8 mouse cellular contexts compared by ENCODE assay signal in genomic region chr11:58168167-58168915, GRCm38 (mm10). TPM values are rescaled to one million over a fixed set of nuclear protein-coding genes. Genes with fewer than 3 reads are reported as not detected.
A peak's percentile ranks its signal among the peaks of the same experiment; 100 is the strongest.
DNase-seq lines count a peak whose midpoint lies in the region; ATAC-seq lines count a peak whose summit lies in the region.

Gene Gemin5 (minus strand): TSS chr11:58168539.

- H3K36me3 ChIP-seq in intestine, embryonic 15.5 days, result peaks cover 17% of the 10 kb centered on the region

- peak within 1 kb of the TSS; percentile 75 for H3K4me2 ChIP-seq in intestine, embryonic 15.5 days (replicated peaks)

- intact Hi-C loops in left cerebral cortex, postnatal 25 days (cut with DNase I), result no loop called here

- peak; percentile 92 for DNase-seq in adrenal gland, adult 2 months
- DNase-seq in embryo, embryonic 11 days, result peak; percentile 92
- DNase-seq in gastrocnemius, postnatal 25 days, result peak; percentile 78
- peak; percentile 85 to 86 for DNase-seq in left cerebral cortex, postnatal 25 days (ENCODE audit: low spot score in 2 of 2)
- DNase-seq in mesoderm, embryonic 11.5 days (ENCODE audit: low read depth, low spot score), result peak; percentile 91
- DNase-seq in right cerebral cortex, postnatal 25 days, result peak; percentile 87
- peak; percentile 72 to 81 for DNase-seq in urinary bladder, postnatal 36 days (ENCODE audit: low spot score in 2 of 2)

- peak within 1 kb of the TSS; percentile 88 for H3K4me3 ChIP-seq in intestine, embryonic 15.5 days (replicated peaks)

- peaks cover 5% of the 10 kb centered on the region for H3K4me1 ChIP-seq in intestine, embryonic 15.5 days (replicated peaks)

- H3K9ac ChIP-seq in intestine, embryonic 15.5 days, result peak within 1 kb of the TSS; percentile 65

- no peaks in the 10 kb centered on the region for H3K9me3 ChIP-seq in intestine, embryonic 15.5 days

- peak; percentile 86 for ATAC-seq in intestine, embryonic 15.5 days

- WGBS in intestine, embryonic 15.5 days, result under 1% methylated on average over 71 of the region's 71 CpGs

- no peaks in the 10 kb centered on the region for H3K27me3 ChIP-seq in intestine, embryonic 15.5 days (replicated peaks)

- H3K27ac ChIP-seq in intestine, embryonic 15.5 days, result peak within 1 kb of the TSS; percentile 57; the same call in 1 of the 2 replicates

RNA-seq across cellular contexts. Expression of gene Gemin5, which starts in this region (rescaled TPM):
- total RNA-seq in adrenal gland, adult 2 months (2021), result 10 to 100 TPM; 21.2 to 21.4 TPM
- polyA plus RNA-seq in adrenal gland, adult 2 months (2012; rRNA removed), result 8.4 and 9.1 TPM in 2 replicates
- total RNA-seq in gastrocnemius, postnatal 25 days (2021), result 1 to 10 TPM; 8.1 to 9.3 TPM
- 18.5 and 18.6 TPM in 2 replicates for polyA plus RNA-seq in intestine, embryonic 15.5 days (2015; fragmentation: Nextera tagmentation; extraction: Ambion mirVana)
- total RNA-seq in left cerebral cortex, postnatal 25 days (2021), result 10 to 100 TPM; 16.5 to 18.1 TPM

Comparison
In these comparisons a context has a peak if more than half of its experiments do, and no peak if none do; other contexts are left out.
1. Peak in every context shown above with its lines: DNase-seq, ATAC-seq, H3K4me3 ChIP-seq and H3K27ac ChIP-seq.